In the genomic region with DNA sequence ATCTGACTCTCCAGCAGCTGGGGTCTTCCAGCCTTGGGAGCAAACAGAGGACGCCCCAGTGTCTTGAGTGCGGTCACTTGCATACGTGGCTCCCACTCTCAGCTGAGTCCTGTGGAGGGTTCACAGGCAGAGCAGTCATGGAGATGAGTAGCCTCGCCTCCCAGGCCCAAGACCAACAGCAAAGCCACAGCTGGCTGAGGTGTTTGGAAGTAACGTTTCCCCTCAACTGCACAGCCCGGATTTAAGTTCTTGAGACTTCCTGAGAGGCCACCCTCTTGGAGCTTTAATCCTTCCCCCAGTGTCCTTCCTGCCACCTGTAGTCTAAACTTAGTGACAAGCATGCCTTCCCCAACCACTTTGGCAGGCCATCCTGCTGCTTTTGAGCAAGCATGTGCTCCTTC, we compare ENCODE assay signal across 21 mouse cellular contexts. TPM values are rescaled to one million over a fixed set of nuclear protein-coding genes. Genes with fewer than 3 reads are reported as not detected.
A peak's percentile ranks its signal among the peaks of the same experiment; 100 is the strongest.
DNase-seq lines count a peak whose midpoint lies in the region; ATAC-seq and TF ChIP-seq lines count a peak whose summit lies in the region.
"Had no signal": no experiment of that assay in that cellular context is flagged by ENCODE, and none has a peak within 500 bp of the region (broad histone marks: within the 10 kb centered on the region; RNA-seq: fewer than 3 reads in every experiment).

No protein-coding gene starts in this region.

- H3K27ac ChIP-seq in heart, adult 2 months = peak overlapping the region; percentile 42
- H3K27ac ChIP-seq in heart, embryonic 10.5 days = no peak overlapping the region
- peak overlapping the region; percentile 45; the same call in 1 of the 2 replicates for H3K27ac ChIP-seq in lung, embryonic 16.5 days (ENCODE audit: low read length)
- H3K27ac ChIP-seq: embryonic facial prominence, embryonic 13.5 days; hindbrain, embryonic 12.5 days; midbrain, embryonic 12.5 days had no signal

- H3K36me3 ChIP-seq in heart, adult 2 months (ENCODE audit: control insufficient read depth, insufficient read depth, low read length) = no peaks in the 10 kb centered on the region
- no peaks in the 10 kb centered on the region; the same call in 1 of the 2 replicates for H3K36me3 ChIP-seq in heart, embryonic 10.5 days
- no peaks in the 10 kb centered on the region for H3K36me3 ChIP-seq in lung, embryonic 16.5 days (ENCODE audit: control insufficient read depth, insufficient read depth, low read length)
- H3K36me3 ChIP-seq: embryonic facial prominence, embryonic 13.5 days; hindbrain, embryonic 12.5 days; midbrain, embryonic 12.5 days had no signal

- WGBS in heart, adult 2 months = 57% methylated on average over 6 of the region's 6 CpGs
- WGBS in heart, embryonic 10.5 days = 71% methylated on average over 6 of the region's 6 CpGs
- 54% methylated on average over 6 of the region's 6 CpGs for WGBS in lung, embryonic 16.5 days

- H3K9ac ChIP-seq in heart, adult 2 months (ENCODE audit: low read depth, low read length) = no peak overlapping the region
- no peak overlapping the region for H3K9ac ChIP-seq in lung, embryonic 16.5 days (ENCODE audit: low read length)
- H3K9ac ChIP-seq: embryonic facial prominence, embryonic 13.5 days; hindbrain, embryonic 12.5 days; midbrain, embryonic 12.5 days had no signal

- intact Hi-C loops in heart, adult 2 months (cut with DNase I) = no loop called here

- H3K4me1 ChIP-seq in heart, adult 2 months (ENCODE audit: control insufficient read depth, insufficient read depth, low read length) = peaks cover 4% of the 10 kb centered on the region
- peaks cover 28% of the 10 kb centered on the region for H3K4me1 ChIP-seq in heart, embryonic 10.5 days
- H3K4me1 ChIP-seq in lung, embryonic 16.5 days (replicated peaks; ENCODE audit: control insufficient read depth, insufficient read depth, low read length) = peaks cover 13% of the 10 kb centered on the region
- H3K4me1 ChIP-seq: embryonic facial prominence, embryonic 13.5 days; hindbrain, embryonic 12.5 days; midbrain, embryonic 12.5 days had no signal

- no peaks in the 10 kb centered on the region for H3K79me2 ChIP-seq in heart, adult 2 months (replicated peaks; ENCODE audit: control insufficient read depth, insufficient read depth, low read length)

- 0 out of 2 replicates have a peak, but pooled peaks have one; percentile 21 for TF ChIP-seq EP300 in heart, adult 2 months (IDR thresholded peaks at IDR 0.05; ENCODE audit: insufficient read depth, low read depth, low read length)

- TF ChIP-seq CTCF in heart, adult 2 months (IDR thresholded peaks at IDR 0.05) = no peak

- no peak for TF ChIP-seq POLR2A in heart, adult 2 months (IDR thresholded peaks at IDR 0.05; ENCODE audit: insufficient read depth, low read depth, low read length)

- H3K27me3 ChIP-seq in heart, adult 2 months (ENCODE audit: control insufficient read depth, insufficient read depth, low read length) = no peaks in the 10 kb centered on the region
- no peaks in the 10 kb centered on the region for H3K27me3 ChIP-seq in heart, embryonic 10.5 days (ENCODE audit: insufficient read depth, poor library complexity, severe bottlenecking)
- H3K27me3 ChIP-seq in lung, embryonic 16.5 days (ENCODE audit: control insufficient read depth, insufficient read depth, low read depth, low read length) = no peaks in the 10 kb centered on the region
- H3K27me3 ChIP-seq: embryonic facial prominence, embryonic 13.5 days; hindbrain, embryonic 12.5 days; midbrain, embryonic 12.5 days had no signal

- H3K9me3 ChIP-seq in heart, embryonic 10.5 days = peaks cover 5% of the 10 kb centered on the region; the same call in 1 of the 2 replicates
- 0 out of 2 replicates have a peak, but pooled peaks cover 2% of the 10 kb centered on the region for H3K9me3 ChIP-seq in lung, embryonic 16.5 days (ENCODE audit: control insufficient read depth, low read length)
- H3K9me3 ChIP-seq: embryonic facial prominence, embryonic 13.5 days; midbrain, embryonic 12.5 days had no signal

- ATAC-seq in lung, embryonic 16.5 days (ENCODE audit: low read depth) = 0 out of 2 replicates have a peak, but pooled peaks have one; percentile 20
- ATAC-seq in hematopoietic stem cell, adult 5-6 weeks (replicated peaks in 1 of 2; ENCODE audit: insufficient read depth in 1 of 2, low FRiP score in 2 of 2, low TSS enrichment in 1 of 2, low read depth in 1 of 2, poor library complexity in 2 of 2, severe bottlenecking in 2 of 2) = peak; percentile 25 to 27; a peak in 1 of 4 replicates
- ATAC-seq: activated CD4-positive, CD25-positive, alpha-beta regulatory T cell, adult 4 months; CD4-positive, CD25-positive, alpha-beta regulatory T cell, adult 4 months; forebrain, embryonic 16.5 days; intestine, postnatal 0 days had no signal

- H3K4me3 ChIP-seq in heart, adult 2 months = no peak overlapping the region
- no peak overlapping the region for H3K4me3 ChIP-seq in heart, embryonic 10.5 days
- H3K4me3 ChIP-seq in lung, embryonic 16.5 days (ENCODE audit: low read length) = no peak overlapping the region
- H3K4me3 ChIP-seq: embryonic facial prominence, embryonic 13.5 days; hindbrain, embryonic 12.5 days; midbrain, embryonic 12.5 days; myocyte had no signal

- peak; percentile 33 to 37 for DNase-seq in heart, adult 2 months
- no peak for DNase-seq in heart, embryonic 10.5 days (ENCODE audit: low spot score)
- no peak for DNase-seq in lung, postnatal 25 days (ENCODE audit: low spot score)
- DNase-seq in thymus, postnatal 4 days = peak; percentile 58
- no peak for DNase-seq in yolk sac, embryonic 10.5 days (ENCODE audit: low spot score)
- DNase-seq in embryo, embryonic 11 days = no peak
- DNase-seq: cerebellum, postnatal 36 days; gastrocnemius, postnatal 10 days; lung, postnatal 10 days; spleen, adult 18-20 months had no signal

- H3K4me2 ChIP-seq in lung, embryonic 16.5 days (ENCODE audit: low read depth, low read length) = no peak overlapping the region
- H3K4me2 ChIP-seq: embryonic facial prominence, embryonic 13.5 days; hindbrain, embryonic 12.5 days; midbrain, embryonic 12.5 days had no signal

RNA-seq across cellular contexts. Expression of a gene that starts 24.6 kb away (rescaled TPM):
- 10 to 100 TPM; 42.7 to 53.5 TPM for total RNA-seq in heart, adult 2 months (2021)
- polyA plus RNA-seq in heart, adult 2 months (2012; rRNA removed) = 10.6 and 14.8 TPM in 2 replicates
- polyA plus RNA-seq in heart, embryonic 10.5 days (2016; fragmentation: Nextera tagmentation; extraction: Ambion mirVana) = 34.3 and 39.5 TPM in 2 replicates
- polyA plus RNA-seq in lung, embryonic 16.5 days (2015; fragmentation: Nextera tagmentation; extraction: Ambion mirVana) = 30.9 and 33.3 TPM in 2 replicates
- 6.2 and 6.8 TPM in 2 replicates for total RNA-seq in hematopoietic stem cell, adult 5-6 weeks (2017)
- polyA plus RNA-seq: activated CD4-positive, CD25-positive, alpha-beta regulatory T cell, adult 4 months; CD4-positive, CD25-positive, alpha-beta regulatory T cell, adult 4 months had no signal

RNA-seq across cellular contexts. Expression of a gene that starts 56.9 kb away (rescaled TPM):
- 1 to 10 TPM; 1.7 to 1.9 TPM for total RNA-seq in heart, adult 2 months (2021)
- polyA plus RNA-seq in heart, adult 2 months (2012; rRNA removed) = 0.94 and 1.5 TPM in 2 replicates
- 0.44 and 0.68 TPM in 2 replicates for polyA plus RNA-seq in heart, embryonic 10.5 days (2016; fragmentation: Nextera tagmentation; extraction: Ambion mirVana)
- 1.2 and 1.3 TPM in 2 replicates for polyA plus RNA-seq in lung, embryonic 16.5 days (2015; fragmentation: Nextera tagmentation; extraction: Ambion mirVana)
- total RNA-seq in hematopoietic stem cell, adult 5-6 weeks (2017) = 0.45 and 1.1 TPM in 2 replicates
- total RNA-seq: liver, adult 2 months had no signal
- polyA plus RNA-seq: activated CD4-positive, CD25-positive, alpha-beta regulatory T cell, adult 4 months; CD4-positive, CD25-positive, alpha-beta regulatory T cell, adult 4 months; liver, adult 2 months had no signal

Comparison
In these comparisons a context has a peak if more than half of its experiments do, and no peak if none do; other contexts are left out.
1. DNase-seq: peak in heart, adult 2 months (2 of 2) and thymus, postnatal 4 days (single experiment); none in heart, embryonic 10.5 days (single experiment), lung, postnatal 25 days (single experiment), yolk sac, embryonic 10.5 days (single experiment) and embryo, embryonic 11 days (single experiment).